Mouse (Mus musculus) gastrocnemius, postnatal 10 days (tissue): ENCODE data around the gene Tent4a. TPM values are rescaled to one million over a fixed set of nuclear protein-coding genes. Genes with fewer than 3 reads are reported as not detected.
A peak's percentile ranks its signal among the peaks of the same experiment; 100 is the strongest.

Experiments used
- DNase-seq: peaks from one replicate; pipeline ENCODE4 v3.0.0; 2021; ENCODE audit warnings: mixed read lengths
- total RNA-seq, 2 experiments: library from RNA; stranded (reverse); gene quantifications; 2 replicates each; pipeline ENCODE4 v1.2.3; 2021

Tent4a gene
- total RNA-seq, 2 experiments from 2014 or later, result 11.6 to 14.3 TPM

DNA sequence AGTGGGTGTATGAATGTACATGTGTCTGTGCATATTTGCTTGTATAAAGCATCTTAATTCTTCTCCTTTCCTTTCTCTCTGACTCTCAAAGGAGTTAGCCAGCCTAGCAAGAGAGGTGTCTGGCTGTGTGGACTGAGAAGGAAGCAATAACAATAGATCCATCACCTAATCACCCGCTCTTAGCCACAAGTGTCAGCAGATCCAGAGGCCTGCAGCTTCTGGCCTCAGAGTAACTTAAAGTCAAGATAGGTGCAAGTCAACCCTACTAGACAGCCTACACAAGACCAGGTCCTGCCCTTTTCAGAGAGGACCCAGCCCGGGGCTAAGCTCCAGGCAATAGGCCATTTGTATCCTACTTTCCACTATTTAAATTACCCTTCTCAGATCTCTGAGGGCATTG is 54.5 kb downstream of the Tent4a start:
- DNase-seq, result no peak

DNA sequence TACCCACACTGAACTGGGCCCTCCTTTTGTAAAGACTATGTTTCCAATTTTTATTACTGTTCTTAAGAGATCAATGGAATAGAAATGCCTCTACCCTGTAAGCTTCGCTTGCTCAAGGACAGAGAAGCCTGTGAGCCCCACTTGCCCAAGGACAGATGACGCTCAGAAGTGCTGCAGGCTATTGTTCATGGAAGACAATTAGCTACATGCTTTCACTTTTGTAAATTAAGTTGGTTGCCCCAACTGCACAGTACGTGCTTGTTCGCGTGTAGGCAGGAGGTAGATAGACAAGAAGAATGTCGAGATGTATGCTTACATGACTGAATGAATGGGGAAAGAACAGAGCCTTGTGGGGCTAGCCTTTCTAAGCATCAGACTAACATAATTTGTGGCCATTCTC is 55.7 kb downstream of the Tent4a start:
- no peak for DNase-seq

DNA sequence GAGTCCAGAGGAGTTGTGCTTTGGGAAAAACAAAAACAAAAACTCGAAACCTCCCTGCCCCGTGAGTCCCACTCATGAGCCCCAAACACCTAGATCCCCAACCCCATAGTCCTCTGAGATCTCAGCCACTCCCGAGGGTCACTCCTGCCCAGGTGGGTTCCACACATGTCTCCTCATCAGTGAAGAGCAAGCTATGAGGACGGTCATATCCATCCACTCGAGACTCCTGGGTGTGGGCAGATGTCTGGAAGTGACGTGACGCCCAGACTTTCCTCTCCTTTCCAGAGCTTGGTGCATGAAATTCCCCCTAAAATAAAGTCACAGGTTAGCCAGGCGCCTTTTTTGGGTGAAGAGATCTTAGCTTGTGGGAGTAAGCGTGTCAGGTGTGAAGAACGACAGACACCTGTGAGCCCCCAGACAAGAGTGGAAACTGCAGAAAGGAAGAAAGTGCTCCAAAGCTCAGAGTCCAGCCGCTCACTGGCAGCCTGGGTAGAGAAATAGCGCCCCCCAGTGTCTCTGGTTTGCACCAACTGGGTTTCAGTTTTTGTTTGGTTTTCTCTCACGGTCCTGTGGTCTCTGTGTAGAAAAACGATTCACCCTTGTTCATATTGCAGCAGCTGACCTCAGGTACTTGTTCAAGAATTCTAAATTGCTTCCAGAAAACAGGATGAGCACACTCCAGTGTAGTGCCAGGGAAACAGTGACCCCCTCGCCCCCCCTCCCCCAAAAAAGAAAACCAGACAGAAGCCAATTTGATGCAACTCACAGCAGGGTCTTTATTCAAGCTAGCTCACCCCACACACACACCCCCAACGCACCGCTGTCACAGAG is 73.6 kb downstream of the Tent4a start:
- DNase-seq, result peak; percentile 70

DNA sequence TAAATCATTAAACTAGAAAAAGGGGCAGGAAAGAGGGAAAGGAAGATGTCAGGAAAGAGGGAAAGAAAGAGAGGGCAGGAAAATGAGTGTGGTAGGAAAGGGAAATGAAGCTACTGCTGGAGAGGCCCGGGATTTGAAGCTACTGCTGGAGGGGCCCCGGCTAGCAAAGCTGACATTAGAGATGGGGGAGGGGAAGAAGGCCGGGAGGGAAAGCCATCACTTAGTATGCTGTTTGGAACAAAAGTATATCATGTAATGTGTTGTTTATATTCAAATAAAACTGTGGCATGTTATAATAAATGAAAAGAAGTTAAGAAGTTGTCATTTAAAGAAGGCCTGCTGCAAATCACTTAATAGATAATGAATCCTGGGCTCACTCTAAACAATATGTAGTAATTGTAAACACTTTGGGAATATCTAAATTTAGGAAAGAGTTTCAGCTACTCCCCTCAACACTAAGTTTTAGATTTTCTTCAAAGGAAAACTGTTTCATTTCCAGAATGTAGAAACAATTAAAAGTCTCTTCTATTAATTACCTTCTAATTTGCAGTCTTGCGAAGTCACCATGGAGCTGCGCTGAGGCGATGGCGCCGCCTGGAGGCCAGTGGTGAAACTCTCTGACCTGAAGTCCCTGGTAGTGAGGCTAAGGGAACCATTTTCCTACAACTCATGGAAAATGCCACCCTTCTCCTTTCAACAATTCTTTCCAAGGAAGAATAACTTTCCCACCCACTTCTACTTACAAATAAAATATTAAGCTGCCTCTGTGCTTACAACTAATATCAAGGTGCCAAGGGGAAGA is 74.6 kb downstream of the Tent4a start:
- DNase-seq, result peak; percentile 74

DNA sequence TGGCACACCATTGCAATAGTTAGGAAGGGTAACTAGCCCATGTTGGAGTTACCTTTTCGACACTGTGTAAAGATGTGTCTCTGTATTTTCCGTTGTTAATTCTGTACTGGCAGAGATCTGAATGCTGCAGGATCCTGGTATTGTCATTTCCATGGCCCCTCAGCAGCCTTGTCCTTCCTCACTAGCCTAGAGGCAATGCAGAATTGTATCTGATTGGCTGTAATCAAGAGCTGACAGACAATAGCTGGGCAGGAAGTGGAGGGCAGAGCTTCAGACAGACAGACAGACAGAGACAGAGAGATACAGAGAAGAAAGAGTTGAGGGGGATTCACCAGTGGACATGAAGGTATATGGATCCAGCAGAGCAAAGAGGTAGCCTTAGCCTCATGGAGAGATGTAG is 75.5 kb downstream of the Tent4a start:
- no peak for DNase-seq

DNA sequence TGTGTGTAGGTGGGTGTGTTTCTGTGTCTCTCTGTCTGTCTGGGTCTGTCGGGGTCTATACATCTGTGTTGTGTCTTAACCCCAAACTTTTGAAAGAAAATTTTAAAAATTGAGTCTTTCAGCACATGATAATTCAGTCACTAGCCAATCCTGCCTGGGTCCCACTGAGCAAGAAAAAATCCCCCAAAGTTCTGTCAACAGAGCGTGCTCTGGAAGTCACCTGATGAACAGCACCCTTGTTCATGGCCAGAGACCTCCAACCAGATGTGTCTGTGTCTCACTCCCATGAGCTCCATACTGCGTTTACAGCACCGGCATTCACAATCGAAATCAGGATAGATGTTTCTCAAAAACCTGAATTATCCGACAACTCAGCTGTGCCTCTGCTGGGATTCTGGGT is 76.0 kb downstream of the Tent4a start:
- DNase-seq, result no peak

DNA sequence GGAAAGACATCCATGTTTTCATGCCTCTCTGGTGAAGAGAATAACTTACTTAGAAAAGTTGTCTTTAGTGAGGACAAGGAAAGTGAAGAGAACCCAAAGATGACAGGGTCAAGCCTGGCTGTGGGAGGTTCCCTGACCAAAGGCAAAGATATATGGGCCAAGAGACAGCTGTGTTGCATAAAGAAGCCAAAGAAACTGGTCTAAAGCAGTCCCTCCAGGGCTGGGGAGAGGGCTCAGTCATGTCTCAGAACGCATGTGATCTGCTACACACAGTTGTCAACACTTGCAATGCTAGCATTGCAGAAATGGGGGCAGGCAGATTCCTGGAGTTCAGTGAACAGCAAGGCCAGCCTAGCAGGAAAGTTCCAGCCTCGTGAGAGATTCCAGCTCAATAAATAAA is 77.3 kb downstream of the Tent4a start:
- no peak for DNase-seq

DNA sequence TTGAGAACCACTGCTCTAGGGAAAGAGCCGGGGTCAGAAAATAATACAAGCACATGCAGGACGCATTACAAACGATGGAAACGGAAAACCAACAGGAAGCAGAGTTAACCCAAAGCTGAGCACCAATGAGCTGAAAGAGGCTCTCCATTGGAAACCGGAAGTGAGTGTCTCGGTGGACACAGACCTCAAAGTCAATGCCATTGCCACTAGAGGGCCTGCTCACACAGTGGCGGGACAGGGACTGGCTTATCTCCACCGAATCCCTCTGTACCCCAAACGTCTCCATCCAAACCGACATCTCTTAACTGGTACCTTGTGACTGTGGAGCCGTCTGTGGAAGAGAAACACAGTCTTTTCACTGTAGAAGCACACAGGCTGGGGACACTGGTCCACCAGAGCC is 77.8 kb downstream of the Tent4a start:
- no peak for DNase-seq

DNA sequence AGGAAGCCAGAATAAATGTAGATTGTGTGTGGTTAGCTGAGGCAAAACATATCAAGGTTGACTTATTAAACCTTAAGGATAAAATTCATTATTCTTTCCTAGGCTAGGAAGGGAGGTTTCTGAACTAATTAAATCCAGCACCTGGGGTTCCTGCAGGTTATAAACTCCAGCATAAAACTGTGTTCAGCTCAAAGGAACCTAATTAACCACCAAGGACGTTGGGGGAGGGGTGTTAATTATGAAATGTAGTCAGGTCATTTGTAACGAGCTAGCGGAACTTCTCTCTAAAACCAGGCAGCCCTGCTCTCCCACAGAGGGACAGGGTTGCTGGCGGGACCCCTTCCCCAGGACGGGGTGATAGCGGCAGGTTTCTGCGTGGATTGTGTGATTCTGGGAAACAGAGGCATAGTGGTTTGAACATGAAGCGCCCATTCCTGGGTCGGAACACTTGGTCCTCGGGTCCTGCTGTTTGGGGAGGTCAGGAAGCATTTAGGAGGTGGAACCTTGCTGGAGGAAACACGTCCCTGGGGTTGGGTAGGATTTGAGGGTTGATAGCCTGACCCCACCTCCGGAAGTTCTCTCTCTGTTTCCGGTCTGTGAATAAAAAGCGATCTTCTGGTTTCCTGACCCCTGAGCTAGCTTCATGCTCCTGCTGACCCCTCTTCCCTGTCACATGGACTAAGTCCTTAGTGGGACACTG is 78.8 kb downstream of the Tent4a start:
- DNase-seq, result no peak

Other genes starting within 250 kb of the Tent4a start
- gene Nsun2, start 871 bp downstream of the Tent4a start, total RNA-seq, result 10 to 100 TPM; 42.8 to 50.4 TPM
- gene Srd5a1, start 76.8 kb upstream of the Tent4a start, total RNA-seq, result 1 to 10 TPM; 2.7 to 3.3 TPM
- gene Ube2ql1, start 205.3 kb upstream of the Tent4a start, total RNA-seq, result 1 to 10 TPM in 1 of 2 experiments, under 1 TPM in 1; 0.70 to 1.0 TPM